Mouse (Mus musculus) embryonic fibroblast, embryonic 13.5 days (primary cell): ENCODE results near the gene Ntrk1.

Experiments used
- CTCF ChIP-seq: IDR thresholded peaks from 2 replicates; pipeline ENCODE4 v1.5.1; 2011; ENCODE audit warnings: mild to moderate bottlenecking, control low read depth, low read length, moderate library complexity, borderline replicate concordance; ENCODE audit not compliant: insufficient read depth
- POLR2A ChIP-seq: IDR thresholded peaks from 2 replicates; pipeline ENCODE4 v1.6.1; 2011; ENCODE audit warnings: low read depth, mild to moderate bottlenecking, control low read depth, low read length, moderate library complexity

DNA sequence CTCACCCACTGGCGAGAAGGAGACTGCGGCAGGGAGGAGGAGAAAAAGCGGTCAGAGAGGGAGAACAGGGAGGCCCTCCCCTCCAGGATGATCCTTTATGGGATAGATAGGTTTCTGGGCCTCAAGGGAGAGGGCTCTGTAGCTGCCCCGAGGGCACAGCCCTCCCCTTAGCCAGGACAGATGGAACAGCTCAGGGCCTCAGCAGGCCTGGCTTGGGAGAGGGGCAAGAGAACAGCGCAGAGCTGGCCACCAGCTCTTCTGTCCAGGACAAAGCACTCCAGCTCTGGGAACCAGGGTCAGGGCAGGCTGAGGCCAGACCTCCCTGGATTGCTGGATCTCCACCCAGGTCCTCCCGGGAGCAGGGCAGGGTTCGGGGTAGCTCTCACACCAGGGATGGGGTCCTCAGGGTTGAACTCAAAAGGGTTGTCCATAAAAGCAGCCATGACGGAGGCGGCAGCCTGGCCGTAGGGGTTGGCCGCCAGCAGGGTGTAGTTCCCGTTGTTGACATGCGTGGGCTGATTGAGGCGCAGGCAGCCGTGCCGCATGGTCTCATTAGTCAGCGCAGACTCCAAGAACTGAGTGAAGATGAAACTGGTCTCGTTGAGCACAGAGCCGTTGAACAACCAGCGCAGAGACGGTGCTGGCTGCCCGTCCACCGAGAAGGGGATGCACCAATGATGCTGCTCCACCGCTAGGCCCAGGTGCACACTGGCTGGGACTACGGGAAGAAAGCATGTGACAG lies 11.5 kb downstream of the Ntrk1 start:
- TF ChIP-seq CTCF (no peak), POLR2A (no peak)
